Mouse (Mus musculus): ENCODE data around the gene Kif11.

GRCm38 (mm10) chr19:37435041-37435852 lies 59.0 kb downstream of the Kif11 start:
- TF ChIP-seq POLR2A (IDR thresholded peaks at IDR 0.05; ENCODE audit: borderline replicate concordance, control insufficient read depth, low read depth, low read length) (peak; percentile 29; the same call in 1 of the 2 replicates), CTCF (IDR thresholded peaks at IDR 0.05; ENCODE audit: control insufficient read depth, insufficient read depth, low read length) (no peak)

Measured in bone marrow, adult 2 months (tissue).